ENCODE assay signal across 17 mouse cellular contexts in genomic region chr3:103496083-103496482, GRCm38 (mm10).
"Had no signal": no experiment of that assay in that cellular context is flagged by ENCODE, and none has a peak within 500 bp of the region (broad histone marks: within the 10 kb centered on the region; RNA-seq: fewer than 3 reads in every experiment).

No protein-coding gene starts in this region.

- H3K27me3 ChIP-seq: limb, embryonic 13.5 days; liver, embryonic 12.5 days; liver, embryonic 15.5 days had no signal

- DNase-seq: kidney, adult 18-20 months; kidney, adult 9 months; kidney, postnatal 14 days; kidney, postnatal 4 days; liver; lung, adult 2 months; lung, postnatal 14 days; lung, postnatal 4 days; midbrain, embryonic 14.5 days; right cerebral cortex, postnatal 25 days; thymus, adult 18-20 months; thymus, postnatal 36 days had no signal

- H3K4me1 ChIP-seq: liver, embryonic 12.5 days; liver, embryonic 15.5 days had no signal

- ATAC-seq: intestine, embryonic 16.5 days; liver, embryonic 12.5 days had no signal

- H3K4me3 ChIP-seq: limb, embryonic 10.5 days; limb, embryonic 13.5 days; liver, embryonic 12.5 days; liver, embryonic 15.5 days had no signal

- H3K36me3 ChIP-seq: limb, embryonic 10.5 days; limb, embryonic 13.5 days; liver, embryonic 12.5 days; liver, embryonic 15.5 days had no signal

- H3K9me3 ChIP-seq: limb, embryonic 10.5 days; limb, embryonic 13.5 days; liver, embryonic 12.5 days; liver, embryonic 15.5 days had no signal

- H3K27ac ChIP-seq: limb, embryonic 10.5 days; limb, embryonic 13.5 days; liver, embryonic 12.5 days; liver, embryonic 15.5 days had no signal
